Mouse (Mus musculus): ENCODE results near the gene Cpn2. TPM values are rescaled to one million over a fixed set of nuclear protein-coding genes. Genes with fewer than 3 reads are reported as not detected.

Gene Cpn2
- polyA plus RNA-seq, 1 experiment from 2014 or later: not detected

GRCm38 (mm10) chr16:30207991-30208390 is 59.3 kb downstream of the Cpn2 start:
- Histone ChIP-seq H3K9me3 (ENCODE audit: control insufficient read depth, low read length) (no peaks in the 10 kb centered on the region), H3K4me1 (replicated peaks; ENCODE audit: control insufficient read depth, insufficient read depth, low read length) (peaks cover 4% of the 10 kb centered on the region), H3K4me3 (replicated peaks; ENCODE audit: low read length) (no peak overlapping the region), H3K27ac (ENCODE audit: low read length) (no peak overlapping the region), H3K27me3 (replicated peaks; ENCODE audit: control insufficient read depth, insufficient read depth, low read length) (no peaks in the 10 kb centered on the region), H3K9ac (replicated peaks; ENCODE audit: low read depth, low read length) (no peak overlapping the region), H3K36me3 (ENCODE audit: control insufficient read depth, insufficient read depth) (no peaks in the 10 kb centered on the region), H3K4me2 (ENCODE audit: low read length) (no peak overlapping the region)
- WGBS: 79% methylated on average over 7 of the region's 7 CpGs
- ATAC-seq: no peak

- Histone ChIP-seq H3K9me3 (ENCODE audit: control insufficient read depth, low read length) (no peaks in the 10 kb centered on the region), H3K36me3 (ENCODE audit: control insufficient read depth, insufficient read depth) (no peaks in the 10 kb centered on the region), H3K4me3 (replicated peaks; ENCODE audit: low read length) (no peak overlapping the region), H3K27me3 (replicated peaks; ENCODE audit: control insufficient read depth, insufficient read depth, low read length) (no peaks in the 10 kb centered on the region), H3K4me1 (replicated peaks; ENCODE audit: control insufficient read depth, insufficient read depth, low read length) (peaks cover 4% of the 10 kb centered on the region), H3K27ac (ENCODE audit: low read length) (no peak overlapping the region), H3K9ac (replicated peaks; ENCODE audit: low read depth, low read length) (no peak overlapping the region), H3K4me2 (ENCODE audit: low read length) (no peak overlapping the region)
- WGBS: 88% methylated on average over 11 of the region's 11 CpGs
- ATAC-seq: no peak
These were observed 60.0 kb downstream of the Cpn2 start for GRCm38 (mm10) chr16:30207111-30207828.

Other genes with a start within 250 kb of the Cpn2 start
- gene Hes1, start 203.1 kb downstream of the Cpn2 start, polyA plus RNA-seq (2015; fragmentation: Nextera tagmentation; extraction: Ambion mirVana): 9.6 and 14.5 TPM in 2 replicates
- 0.06 and 0.22 TPM in 2 replicates for gene Lrrc15, start 15.8 kb upstream of the Cpn2 start, polyA plus RNA-seq (2015; fragmentation: Nextera tagmentation; extraction: Ambion mirVana)
- 0.21 and 0.28 TPM in 2 replicates for gene Gp5, start 43.3 kb upstream of the Cpn2 start, polyA plus RNA-seq (2015; fragmentation: Nextera tagmentation; extraction: Ambion mirVana)
- 8.3 and 9.6 TPM in 2 replicates for gene Atp13a3, start 138.5 kb upstream of the Cpn2 start, polyA plus RNA-seq (2015; fragmentation: Nextera tagmentation; extraction: Ambion mirVana)